Mouse (Mus musculus) spleen, adult 2 months (tissue): ENCODE measurements around the gene Gas2. TPM values are rescaled to one million over a fixed set of nuclear protein-coding genes. Genes with fewer than 3 reads are reported as not detected.

ENCODE experiments used
- DNase-seq, 2 experiments: peaks; one replicate each; pipeline versions ENCODE4 v3.0.0 to v3.0.0-alpha.2; 2012 to 2021; ENCODE audit warnings: low spot score in 2 of 2, low read depth in 1 of 2
- H3K27ac ChIP-seq: fragments of 200-500 bp; 2 replicates; pipeline ENCODE4 v1.5.1; 2012; ENCODE audit warnings: low read length, inconsistent platforms; ENCODE audit not compliant: insufficient read depth
- H3K27me3 ChIP-seq: fragments of 200-500 bp; 2 replicates; pipeline ENCODE4 v1.6.1; 2012; ENCODE audit warnings: mild to moderate bottlenecking, moderate library complexity, low read length, inconsistent platforms; ENCODE audit not compliant: control insufficient read depth, insufficient read depth
- H3K36me3 ChIP-seq: fragments of 200-500 bp; 2 replicates; pipeline ENCODE4 v1.6.1; 2012; ENCODE audit warnings: mild to moderate bottlenecking, low read length, inconsistent platforms; ENCODE audit not compliant: control insufficient read depth, insufficient read depth
- H3K4me1 ChIP-seq: fragments of 200-500 bp; 2 replicates; pipeline ENCODE4 v1.6.1; 2011; ENCODE audit warnings: inconsistent platforms; ENCODE audit not compliant: control insufficient read depth, insufficient read depth, insufficient read length
- H3K4me3 ChIP-seq: fragments of 200-500 bp; 2 replicates; pipeline ENCODE4 v1.5.1; 2011; ENCODE audit warnings: mild to moderate bottlenecking, inconsistent platforms; ENCODE audit not compliant: insufficient read depth, insufficient read length; ENCODE audit errors: extremely low read depth
- CTCF ChIP-seq: fragments of 200-500 bp; IDR thresholded peaks from 2 replicates; pipeline ENCODE4 v1.5.1; 2011; ENCODE audit warnings: mild to moderate bottlenecking, inconsistent platforms; ENCODE audit not compliant: insufficient read depth, insufficient read length, insufficient replicate concordance; ENCODE audit errors: extremely low read depth
- POLR2A ChIP-seq: fragments of 200-500 bp; IDR thresholded peaks from 2 replicates; pipeline ENCODE4 v1.6.1; 2011; ENCODE audit warnings: low read depth, low read length, inconsistent platforms
- WGBS: fragments of 180-500 bp; shearing (Covaris S2); methylation state at CpG from one replicate; pipeline ENCODE4 v1.1.7; 2018; 5-methylcytosine and 5-hydroxymethylcytosine counted together
- polyA plus RNA-seq: library from polyadenylated mRNA; depleted of rRNA; stranded (reverse); fragments of >200 nt; gene quantifications from 2 replicates; pipeline ENCODE4 v1.2.3, GENCODE M21; 2012

Gas2 gene
- polyA plus RNA-seq, 1 experiment, result 0.69 TPM

- Histone ChIP-seq H3K4me1 (no peaks in the 10 kb centered on the region), H3K27ac (no peak overlapping the region), H3K4me3 (no peak overlapping the region), H3K36me3 (no peaks in the 10 kb centered on the region), H3K27me3 (no peaks in the 10 kb centered on the region)
- WGBS, result 95% methylated on average over 2 of the region's 2 CpGs
- no peak for DNase-seq
- TF ChIP-seq CTCF, result no peak
- TF ChIP-seq POLR2A, result no peak
Measured at GRCm38 (mm10) chr7:51940461-51940860, 78.6 kb downstream of the Gas2 start.

GRCm38 (mm10) chr7:51955424-51956041 is 93.7 kb downstream of the Gas2 start:
- Histone ChIP-seq H3K27ac (no peak overlapping the region), H3K36me3 (no peaks in the 10 kb centered on the region), H3K4me3 (no peak overlapping the region), H3K4me1 (no peaks in the 10 kb centered on the region), H3K27me3 (no peaks in the 10 kb centered on the region)
- WGBS, result 73% methylated on average over 9 of the region's 9 CpGs
- TF ChIP-seq POLR2A, result no peak
- TF ChIP-seq CTCF, result no peak
- no peak for DNase-seq

GRCm38 (mm10) chr7:51957766-51958165 is 96.0 kb downstream of the Gas2 start:
- no peak for TF ChIP-seq CTCF
- no peak for TF ChIP-seq POLR2A
- no peak for DNase-seq
- no peaks in the 10 kb centered on the region for H3K4me1 ChIP-seq
- no peak overlapping the region for H3K27ac ChIP-seq
- no peaks in the 10 kb centered on the region for H3K27me3 ChIP-seq
- no peaks in the 10 kb centered on the region for H3K36me3 ChIP-seq
- no peak overlapping the region for H3K4me3 ChIP-seq

- Histone ChIP-seq H3K27ac (no peak overlapping the region), H3K27me3 (no peaks in the 10 kb centered on the region), H3K4me1 (no peaks in the 10 kb centered on the region), H3K36me3 (no peaks in the 10 kb centered on the region), H3K4me3 (no peak overlapping the region)
- 83% methylated on average over 6 of the region's 6 CpGs for WGBS
- no peak for DNase-seq
- TF ChIP-seq POLR2A (no peak), CTCF (no peak)
Measured at GRCm38 (mm10) chr7:51960698-51961374, 99.0 kb downstream of the Gas2 start.

GRCm38 (mm10) chr7:51962219-51962952 is 100.6 kb downstream of the Gas2 start:
- H3K4me1 ChIP-seq, result no peaks in the 10 kb centered on the region
- WGBS, result 85% methylated on average over 10 of the region's 10 CpGs
- H3K36me3 ChIP-seq, result no peaks in the 10 kb centered on the region
- H3K27ac ChIP-seq, result no peak overlapping the region
- no peaks in the 10 kb centered on the region for H3K27me3 ChIP-seq
- no peak for DNase-seq
- H3K4me3 ChIP-seq, result no peak overlapping the region
- TF ChIP-seq CTCF, result no peak
- no peak for TF ChIP-seq POLR2A

- no peak for DNase-seq
- WGBS, result 88% methylated on average over 7 of the region's 7 CpGs
- Histone ChIP-seq H3K27me3 (no peaks in the 10 kb centered on the region), H3K27ac (no peak overlapping the region), H3K36me3 (no peaks in the 10 kb centered on the region), H3K4me1 (no peaks in the 10 kb centered on the region), H3K4me3 (no peak overlapping the region)
- TF ChIP-seq POLR2A, result no peak
- no peak for TF ChIP-seq CTCF
Measured at GRCm38 (mm10) chr7:51964681-51965080, 102.9 kb downstream of the Gas2 start.

- DNase-seq, result no peak
- TF ChIP-seq POLR2A (no peak), CTCF (no peak)
- WGBS, result 85% methylated on average over 4 of the region's 4 CpGs
- Histone ChIP-seq H3K36me3 (no peaks in the 10 kb centered on the region), H3K4me3 (no peak overlapping the region), H3K27ac (no peak overlapping the region), H3K4me1 (no peaks in the 10 kb centered on the region), H3K27me3 (no peaks in the 10 kb centered on the region)
Measured at GRCm38 (mm10) chr7:51967581-51967980, 105.8 kb downstream of the Gas2 start.
